Mouse (Mus musculus): ENCODE results near the gene Arih2.
"Not testable (repeated sequence)": the region's sequence is repeated elsewhere in the genome, so short reads cannot be mapped to it uniquely, and the experiment has no call there.

Arih2 gene

DNA sequence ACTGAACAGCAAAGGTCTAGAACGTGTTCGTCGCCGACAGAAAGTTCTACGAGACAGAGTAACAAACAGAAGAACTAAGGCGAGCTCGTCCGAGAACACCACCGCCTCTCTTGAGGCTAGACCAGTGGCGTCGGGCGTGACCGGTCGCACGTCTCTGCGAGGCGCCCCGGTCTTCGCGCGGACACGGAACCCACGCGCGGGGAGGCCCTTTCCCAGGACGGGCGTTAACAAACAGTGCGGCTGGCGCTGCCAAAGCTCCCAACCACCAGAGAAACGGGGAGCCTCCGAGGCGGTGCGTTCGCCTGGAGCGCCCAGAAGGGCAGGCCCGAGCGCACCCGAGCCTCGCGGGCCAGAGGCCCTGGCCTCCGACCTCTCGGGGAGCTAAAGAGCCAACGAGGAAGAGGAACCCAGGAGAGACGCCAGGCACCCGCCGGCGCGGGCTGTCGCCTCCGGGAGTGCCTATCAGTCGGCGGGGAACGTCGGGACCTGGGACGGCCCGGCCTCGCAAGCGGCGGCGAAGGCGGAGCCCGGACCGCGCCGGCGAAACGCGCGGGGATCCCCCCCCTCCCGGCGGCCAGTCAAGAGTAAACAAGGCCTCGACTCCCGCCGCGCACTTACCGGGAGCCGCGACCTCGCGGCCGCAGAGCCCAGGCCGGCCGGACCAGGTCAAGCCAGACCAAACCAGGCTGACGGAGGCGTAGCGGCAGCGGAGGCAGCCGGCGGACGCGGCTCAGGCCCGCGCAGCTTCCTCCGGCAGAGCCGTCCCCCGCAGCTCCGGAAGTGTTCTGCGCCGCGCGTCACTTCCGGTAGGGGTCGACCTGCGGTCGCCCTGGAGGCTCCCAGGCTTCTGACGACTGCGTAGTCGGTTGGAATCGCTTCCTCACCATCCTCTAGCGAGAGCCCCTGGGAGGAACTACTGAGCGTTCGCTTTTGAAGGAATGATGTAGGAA, at the start of gene Arih2:
Gene Arih2, minus strand, starts transcription at position 776 of the 950 bp plus-strand sequence.
- DNase-seq = peak; percentile 89

DNA sequence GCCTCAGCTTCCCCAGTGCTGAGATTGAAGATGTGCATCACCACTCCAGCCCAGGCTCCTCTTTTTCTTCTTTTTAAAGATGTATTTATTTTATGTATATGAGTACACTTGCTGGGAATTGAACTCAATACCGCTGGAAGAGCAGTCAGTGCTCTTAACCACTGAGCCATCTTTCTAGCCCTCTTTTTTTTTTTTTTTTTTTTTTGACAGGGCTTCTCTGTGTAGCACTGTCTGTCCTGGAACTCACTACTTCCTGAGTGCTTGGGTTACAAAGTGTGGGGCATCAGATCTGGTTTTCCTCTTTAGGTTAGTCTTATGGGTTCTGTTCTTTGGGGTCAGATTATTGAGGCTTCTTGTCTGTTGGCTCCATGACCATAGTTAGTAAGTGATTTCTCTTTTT, 45.3 kb upstream of the Arih2 start:
- DNase-seq = no peak

DNA sequence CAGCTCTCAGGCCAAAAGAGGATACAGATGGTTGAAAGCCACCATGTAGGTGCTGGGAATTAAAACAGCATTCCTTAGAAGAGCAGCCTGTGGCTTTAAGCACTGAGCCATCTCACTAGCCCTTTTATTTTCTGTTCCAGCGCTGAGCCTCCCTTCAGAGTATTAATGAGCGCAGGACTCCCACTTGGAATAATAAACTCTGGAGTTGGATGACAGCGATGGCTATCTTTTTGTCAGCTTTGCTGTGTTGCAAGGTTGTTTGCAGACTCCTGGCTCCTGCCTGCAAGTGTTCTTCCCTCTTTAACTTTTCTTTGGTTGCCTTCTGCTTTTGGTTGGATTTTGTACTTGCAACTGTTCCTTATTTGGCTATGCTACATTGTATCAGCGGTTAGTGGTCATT, 44.8 kb upstream of the Arih2 start:
- DNase-seq = no peak

DNA sequence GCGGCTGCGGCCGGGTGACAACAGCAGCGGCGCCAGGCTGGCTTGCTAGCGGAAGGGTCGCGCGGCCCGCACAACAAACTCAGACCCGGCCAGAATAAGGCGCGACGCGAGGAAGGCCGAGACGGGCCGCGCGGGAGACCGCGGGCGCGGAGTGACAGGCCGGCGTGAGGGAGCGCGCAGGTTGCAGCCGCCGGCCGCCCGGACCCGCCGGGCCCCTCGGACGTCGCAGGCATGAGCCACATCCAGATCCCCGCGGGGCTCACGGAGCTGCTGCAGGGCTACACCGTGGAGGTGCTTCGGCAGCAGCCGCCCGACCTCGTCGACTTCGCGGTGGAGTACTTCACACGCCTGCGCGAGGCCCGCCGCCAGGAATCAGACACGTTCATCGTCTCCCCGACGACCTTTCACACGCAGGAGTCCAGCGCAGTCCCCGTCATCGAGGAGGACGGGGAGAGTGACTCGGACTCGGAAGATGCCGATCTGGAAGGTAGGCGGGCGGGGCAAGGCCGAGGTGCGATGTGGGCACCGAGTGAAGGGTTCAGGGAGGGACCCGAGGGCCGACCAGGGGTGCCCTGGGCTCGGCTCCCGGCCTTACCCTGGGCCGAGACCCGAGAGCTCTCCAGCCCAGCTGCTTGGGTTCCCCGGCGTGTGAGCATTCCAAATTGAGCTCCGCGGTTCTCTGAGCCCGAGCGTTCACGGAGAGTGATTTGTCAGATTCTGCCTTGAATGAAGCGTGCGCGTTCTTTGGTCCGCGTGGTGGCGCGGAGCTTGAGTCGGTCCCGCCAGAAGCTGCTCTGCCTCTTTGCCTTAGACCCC, 43.2 kb upstream of the Arih2 start:
- DNase-seq = peak; percentile 41 to 54

DNA sequence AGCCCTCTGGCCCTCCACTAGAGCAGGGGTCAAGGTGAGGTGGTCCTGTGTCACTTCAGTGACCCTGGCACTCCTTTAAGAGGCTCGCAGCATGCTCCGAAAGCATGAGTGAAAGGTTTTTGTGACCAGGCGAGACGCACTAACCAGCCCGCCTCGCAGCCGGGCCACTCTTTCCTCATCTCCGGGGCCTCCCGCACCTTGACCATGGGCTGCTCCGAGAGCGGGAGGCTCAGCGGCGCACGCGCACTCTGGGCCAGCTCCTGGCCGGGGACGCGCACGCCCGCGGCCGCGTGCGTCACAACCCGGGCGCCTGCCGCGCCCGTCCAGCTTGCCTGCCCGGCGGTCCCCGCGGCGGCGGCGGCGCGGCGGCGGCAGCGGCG, 42.6 kb upstream of the Arih2 start:
- peak; percentile 88 to 90 for DNase-seq

DNA sequence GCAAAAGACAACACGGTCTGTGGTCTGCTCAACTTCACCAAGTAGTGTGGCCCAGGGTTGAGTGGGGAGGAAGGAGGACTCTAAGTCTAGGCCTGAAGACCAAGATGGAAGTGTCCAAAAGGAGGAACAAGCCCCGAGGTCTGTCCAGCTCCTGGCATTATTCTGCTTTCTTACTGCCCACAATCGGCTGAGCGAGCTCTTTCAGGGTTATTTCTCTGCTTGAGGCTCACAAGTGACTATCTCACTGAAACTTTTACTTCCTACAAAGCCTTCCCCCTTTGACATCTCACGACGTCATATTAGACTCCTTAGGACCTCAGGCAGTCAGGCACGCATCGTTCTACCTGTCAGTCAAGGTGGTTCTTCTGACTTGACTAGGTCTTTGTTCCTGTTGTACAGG, 42.2 kb upstream of the Arih2 start:
- no peak for DNase-seq

DNA sequence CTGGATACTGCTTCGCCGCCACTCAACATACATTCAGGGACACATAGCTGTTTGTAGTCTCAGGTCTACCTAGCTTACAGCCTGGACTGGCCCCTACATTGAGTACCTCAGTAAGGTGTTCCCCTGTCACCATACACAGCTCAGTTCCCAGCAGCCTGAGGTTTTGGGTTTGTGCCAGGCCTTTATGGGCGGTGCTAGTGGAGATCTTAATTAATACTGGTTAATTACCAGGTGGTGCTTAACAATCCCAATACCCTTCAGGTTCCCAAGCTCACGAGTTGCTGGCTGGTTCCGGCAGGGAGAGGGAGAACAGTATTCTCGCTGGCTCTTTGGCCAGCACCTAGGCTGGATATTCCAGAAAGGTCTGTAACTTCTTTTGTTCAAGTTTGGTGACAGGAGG, 41.7 kb upstream of the Arih2 start:
- peak in 1 of 2 experiments; percentile 28 for DNase-seq

DNA sequence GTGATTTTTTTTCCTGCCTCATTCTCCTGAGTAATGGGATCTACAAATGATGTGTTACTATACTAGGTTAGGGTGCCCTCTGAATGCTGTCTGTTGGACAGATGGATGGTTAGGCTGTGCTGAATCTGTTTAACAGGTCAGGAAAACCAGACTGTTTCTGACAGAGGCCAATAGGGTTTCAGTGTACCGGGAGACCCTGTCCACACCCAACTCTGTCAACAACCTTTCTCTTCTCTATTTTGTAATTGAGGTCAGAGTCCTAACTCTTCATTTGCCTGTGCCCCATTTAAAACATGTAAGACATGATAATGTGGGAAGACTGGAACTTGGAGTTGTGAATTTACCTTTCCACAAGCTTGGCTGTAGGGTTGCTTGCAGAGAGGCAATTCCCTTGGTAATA, 40.8 kb upstream of the Arih2 start:
- no peak for DNase-seq

DNA sequence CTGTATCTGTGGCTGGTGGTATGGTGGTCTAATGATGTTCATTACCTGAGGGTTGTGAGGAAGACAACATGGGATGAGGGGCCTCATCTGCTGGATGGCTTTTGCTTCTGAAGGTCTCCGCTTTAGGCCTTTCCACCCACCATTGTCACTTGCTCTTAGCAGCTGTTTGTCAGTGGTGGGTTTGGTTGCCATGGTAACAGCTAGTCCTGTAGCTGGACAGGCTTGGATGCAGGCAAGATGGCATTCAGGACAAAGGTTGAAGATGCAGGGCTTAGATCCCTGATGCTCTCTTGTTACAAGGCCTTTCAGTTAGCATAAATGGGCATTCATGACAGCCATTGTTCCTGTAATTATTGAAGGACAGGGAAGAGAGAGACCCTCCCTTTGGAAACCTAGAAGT, 39.9 kb upstream of the Arih2 start, which contains the start of gene Prkar2a:
Gene Prkar2a, plus strand, starts transcription at position 209 of the 400 bp plus-strand sequence.
- no peak for DNase-seq

DNA sequence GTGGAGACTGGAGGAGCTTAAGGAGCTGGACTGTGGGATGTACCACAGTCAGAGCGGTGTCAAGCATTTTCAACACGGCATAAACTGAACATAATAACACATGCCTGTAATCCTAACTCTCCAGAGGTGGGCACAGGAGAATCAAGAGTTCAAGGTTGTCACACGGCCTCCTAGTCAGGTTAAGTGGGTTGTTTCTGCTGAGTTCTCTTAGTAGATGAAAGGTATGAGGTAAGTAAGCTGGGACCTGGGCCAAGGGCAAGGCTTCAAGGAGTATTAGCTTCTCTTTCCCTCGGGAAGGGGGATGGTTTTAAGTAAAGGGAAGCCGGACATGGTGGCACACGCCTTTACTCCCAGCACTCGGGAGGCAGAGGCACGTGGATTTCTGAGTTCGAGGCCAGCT, 39.3 kb upstream of the Arih2 start:
- no peak for DNase-seq

DNA sequence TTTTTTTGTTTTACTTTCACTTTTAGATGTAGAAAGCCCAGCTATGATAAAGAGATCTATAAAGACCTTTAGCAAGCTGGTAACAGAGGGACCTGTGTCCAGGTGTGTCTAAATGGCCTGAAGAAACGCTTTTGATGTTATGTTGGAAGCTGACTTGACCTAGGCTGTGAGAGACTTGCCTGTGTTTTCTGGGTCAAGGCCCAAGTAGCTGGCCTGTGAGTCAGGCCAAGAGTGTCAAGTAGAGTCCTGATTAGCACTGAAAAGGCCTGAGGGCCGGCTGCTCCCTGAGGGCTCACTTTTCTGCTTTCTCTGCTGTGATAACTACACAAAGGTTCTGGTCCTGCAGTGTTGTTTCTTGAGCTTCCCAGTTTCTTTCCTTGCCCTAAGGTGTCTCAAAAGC, 38.5 kb upstream of the Arih2 start:
- no peak for DNase-seq

DNA sequence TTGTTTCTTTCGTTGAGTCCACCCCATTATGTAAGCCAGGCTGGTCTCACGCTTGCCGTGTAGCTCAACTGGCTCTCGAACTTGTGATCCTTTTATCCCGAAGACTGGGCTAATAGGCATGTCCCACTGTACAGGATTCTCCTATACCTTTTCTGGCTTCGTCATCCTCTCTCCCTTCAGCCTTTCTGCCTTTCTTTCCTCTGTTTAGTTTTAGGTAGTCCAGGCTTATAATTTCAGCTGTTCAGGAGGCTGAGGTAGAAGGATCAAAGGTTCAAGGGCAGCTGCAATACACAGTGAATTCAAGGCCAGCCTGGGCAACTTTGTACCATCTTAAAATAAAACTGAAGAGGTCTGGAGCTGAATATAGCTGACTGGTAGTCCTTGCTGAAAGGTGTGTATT, 38.0 kb upstream of the Arih2 start:
- DNase-seq = no peak

DNA sequence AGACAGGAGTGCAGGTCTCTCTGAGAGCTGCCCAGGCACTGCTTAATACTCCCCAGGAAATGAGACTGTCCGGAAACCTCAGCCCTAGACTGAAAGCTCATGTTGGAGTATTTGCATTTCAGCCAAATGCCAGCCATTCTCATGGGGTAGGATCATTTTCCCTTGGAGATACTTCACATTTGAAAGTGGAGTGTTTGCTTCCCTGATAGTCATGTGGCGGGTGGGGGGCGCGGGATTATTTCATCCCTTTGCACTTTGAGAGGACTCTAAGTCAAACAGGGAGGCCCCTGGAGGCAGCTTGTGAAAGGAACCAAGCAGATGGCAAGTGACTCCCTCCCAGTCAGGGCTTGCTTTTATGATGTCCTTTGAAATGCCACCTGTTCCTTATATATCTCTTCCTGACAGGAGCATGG, 37.3 kb upstream of the Arih2 start:
- no peak for DNase-seq

DNA sequence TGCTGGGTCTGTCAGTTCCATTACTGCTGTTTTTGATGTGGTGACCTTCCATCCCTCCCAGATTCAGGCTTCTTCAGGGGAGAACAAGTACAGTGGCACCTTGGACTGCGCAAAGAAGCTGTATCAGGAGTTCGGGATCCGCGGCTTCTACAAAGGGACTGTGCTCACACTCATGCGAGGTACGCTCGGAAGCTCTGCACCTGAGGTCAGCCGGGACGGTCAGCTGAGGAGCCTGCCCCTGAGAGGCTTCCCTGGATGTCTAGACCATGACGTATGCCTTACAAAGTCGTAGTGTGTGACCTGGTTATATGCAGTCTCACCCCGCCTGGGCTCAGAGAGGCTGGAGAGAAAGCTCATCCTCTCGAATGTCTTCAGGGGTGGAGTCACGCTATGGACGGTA, 30.8 kb upstream of the Arih2 start:
- DNase-seq = no peak

DNA sequence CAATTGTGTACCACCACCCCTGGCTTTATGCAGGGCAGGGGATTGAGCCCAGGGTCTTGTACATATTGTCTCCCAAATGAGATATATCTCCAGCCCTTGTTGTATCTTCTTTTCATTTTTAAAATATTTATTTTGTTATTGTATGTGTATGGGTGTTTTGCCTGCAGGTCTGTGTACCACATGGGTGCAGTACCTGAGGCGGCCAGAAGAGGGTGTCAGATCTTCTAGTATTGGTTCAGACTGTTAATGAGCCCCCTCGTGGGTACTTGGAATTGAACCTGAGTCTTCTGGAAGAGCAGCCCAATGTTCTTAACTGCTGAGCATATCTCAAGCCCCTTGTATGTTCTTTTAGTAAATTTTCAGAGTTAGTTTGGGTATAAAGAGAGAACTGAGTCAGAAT, 24.0 kb upstream of the Arih2 start:
- peak in 1 of 2 experiments; percentile 18 for DNase-seq

DNA sequence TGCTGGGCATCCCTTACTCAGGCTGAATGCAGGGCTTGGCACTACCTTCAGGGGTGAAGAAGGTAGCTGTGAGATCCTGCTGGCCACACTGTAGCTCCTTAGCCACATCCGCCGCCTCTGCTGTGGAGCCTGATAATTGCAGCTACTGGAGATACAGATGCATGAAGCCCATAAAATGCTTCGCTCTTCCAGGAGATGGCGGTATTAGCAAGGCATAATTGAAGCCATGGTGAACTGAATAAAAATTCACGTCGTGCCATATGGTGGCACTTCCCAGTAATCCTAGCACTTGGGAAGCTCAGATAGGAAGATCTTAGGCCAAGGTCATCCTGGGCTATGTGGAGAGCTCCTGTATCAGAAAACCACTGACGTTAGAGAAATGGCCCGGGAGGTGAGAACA, 20.7 kb upstream of the Arih2 start:
- DNase-seq = no peak

DNA sequence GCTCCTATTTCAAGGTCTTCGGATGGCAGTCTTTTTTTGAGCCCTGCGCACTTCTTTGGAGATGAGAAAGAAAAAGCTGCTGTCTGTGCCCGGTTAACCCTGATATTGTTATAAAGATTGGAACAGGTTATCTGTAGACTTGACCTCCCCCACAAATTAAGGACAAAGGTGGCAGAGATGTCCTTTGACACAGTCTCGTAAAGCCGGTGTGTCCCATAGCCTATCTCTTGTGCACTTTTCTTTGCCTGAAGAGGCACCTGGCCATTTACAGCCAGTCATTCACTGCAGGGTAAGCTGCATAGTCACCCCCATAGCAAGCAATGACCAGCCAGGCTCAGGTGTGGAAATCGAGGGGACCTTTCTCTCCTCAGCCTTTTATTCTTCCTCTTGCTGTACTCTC, 13.5 kb upstream of the Arih2 start:
- DNase-seq = no peak

DNA sequence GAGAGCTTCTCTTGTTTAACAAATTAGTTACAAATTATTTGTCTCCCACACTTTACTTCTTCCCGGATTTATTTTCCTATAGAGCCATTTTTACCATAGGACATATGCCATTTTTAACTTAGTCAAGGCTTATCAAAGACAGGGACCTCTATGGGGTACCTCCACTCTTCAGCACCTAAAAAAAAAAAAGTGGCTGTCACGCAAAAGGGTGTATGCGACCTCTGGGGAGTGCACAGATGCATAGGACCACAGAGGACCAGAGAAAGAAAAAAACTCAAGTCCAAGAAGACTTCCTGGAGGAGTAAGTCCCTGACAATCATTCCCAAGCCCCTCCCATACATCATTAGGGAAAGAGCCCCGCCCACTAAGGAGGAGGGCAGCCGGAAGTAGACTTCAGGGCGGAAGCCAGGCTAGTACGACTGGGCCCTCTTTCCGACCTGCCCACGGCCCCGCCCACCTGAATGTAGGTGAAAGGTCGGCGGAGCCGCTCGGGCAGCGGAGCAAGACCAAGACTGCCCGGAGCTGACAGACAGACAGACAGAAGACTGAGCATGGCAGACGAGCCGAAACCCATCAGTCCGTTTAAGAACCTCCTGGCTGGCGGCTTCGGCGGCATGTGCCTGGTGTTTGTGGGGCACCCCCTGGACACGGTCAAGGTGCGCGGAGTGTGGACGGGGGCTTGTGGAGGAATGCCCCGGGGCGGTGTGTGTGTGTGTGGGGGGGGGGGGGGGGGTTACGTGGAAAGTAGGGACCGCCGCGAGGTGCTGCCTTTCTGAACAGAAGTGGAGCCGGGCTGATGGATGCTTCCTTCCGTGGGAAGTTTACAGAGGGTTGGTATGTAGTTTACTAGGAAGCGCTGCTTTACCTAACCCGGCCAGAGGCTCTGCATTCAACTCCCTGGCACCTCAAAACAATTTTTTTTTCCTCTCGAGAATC, 12.8 kb upstream of the Arih2 start, which contains the start of gene Slc25a20:
Gene Slc25a20, plus strand, starts transcription at position 412 of the 936 bp plus-strand sequence.
- DNase-seq = peak; percentile 91 to 93

DNA sequence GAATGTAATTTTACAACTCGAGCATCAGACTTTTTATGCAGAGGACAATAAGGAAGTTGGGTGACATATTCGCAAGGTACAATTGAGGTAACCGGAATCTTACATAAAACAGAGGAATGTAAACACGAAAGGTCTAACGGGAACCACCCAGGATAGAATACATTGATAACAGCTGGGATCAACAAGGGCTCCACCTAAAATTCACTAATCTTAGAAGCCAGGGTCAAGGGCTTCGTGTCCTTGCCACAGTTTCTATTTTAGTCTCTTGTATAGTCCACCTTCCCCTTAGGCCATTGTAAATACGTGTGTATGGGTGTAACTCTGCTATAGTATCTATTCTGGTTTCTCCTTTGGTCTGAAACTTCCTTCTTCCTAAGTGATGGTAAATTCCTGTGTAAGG, 6.7 kb upstream of the Arih2 start:
- DNase-seq = not testable (repeated sequence)

DNA sequence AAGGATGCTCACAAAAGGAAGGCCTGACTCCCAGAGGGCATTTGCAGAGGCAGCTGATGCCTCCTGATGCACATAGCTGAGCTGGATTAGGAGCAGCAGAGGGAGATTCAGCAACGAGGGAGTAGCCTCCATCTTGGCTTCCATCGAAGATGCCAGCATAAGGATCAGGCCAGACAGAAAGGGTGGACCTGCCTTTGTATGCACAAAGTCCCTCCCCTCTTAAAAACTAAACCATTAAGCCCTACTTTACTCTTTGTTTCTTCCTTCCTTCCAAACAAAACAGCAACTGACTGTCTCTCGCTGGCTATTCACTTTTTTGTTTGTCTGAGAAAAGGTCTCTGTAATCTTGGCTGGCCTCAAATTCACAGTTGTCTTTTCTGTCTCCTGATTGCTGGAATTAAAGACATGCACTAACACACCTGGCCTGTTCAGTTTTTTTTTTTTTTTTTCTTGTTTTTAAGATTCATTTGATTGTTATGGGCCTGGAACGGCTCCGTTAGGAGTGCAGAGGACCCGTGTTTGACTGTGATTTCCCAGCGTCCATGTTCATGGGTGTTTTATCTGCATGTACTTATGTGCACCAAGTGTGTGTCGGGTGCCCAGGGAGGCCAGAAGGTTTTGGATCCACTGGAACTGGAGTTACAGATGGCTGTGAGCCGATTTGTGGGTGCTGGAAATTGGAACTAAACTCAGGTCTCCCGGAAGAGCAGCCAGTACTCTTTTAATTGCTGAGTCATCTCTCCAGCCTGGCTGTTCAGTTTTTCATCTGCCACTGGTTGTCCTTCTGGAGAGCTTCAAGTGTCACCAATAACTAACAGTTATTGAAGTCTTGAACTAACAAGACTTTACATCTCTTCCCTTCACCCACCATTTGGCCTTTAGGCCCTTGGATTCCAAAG, 5.6 kb upstream of the Arih2 start:
- no peak for DNase-seq
